Mouse (Mus musculus): ENCODE results near the gene Abca8a. TPM values are rescaled to one million over a fixed set of nuclear protein-coding genes. Genes with fewer than 3 reads are reported as not detected.
"Not testable (repeated sequence)": the region's sequence is repeated elsewhere in the genome, so short reads cannot be mapped to it uniquely, and the experiment has no call there.

The Abca8a gene
- polyA plus RNA-seq, 1 experiment = not detected

DNA sequence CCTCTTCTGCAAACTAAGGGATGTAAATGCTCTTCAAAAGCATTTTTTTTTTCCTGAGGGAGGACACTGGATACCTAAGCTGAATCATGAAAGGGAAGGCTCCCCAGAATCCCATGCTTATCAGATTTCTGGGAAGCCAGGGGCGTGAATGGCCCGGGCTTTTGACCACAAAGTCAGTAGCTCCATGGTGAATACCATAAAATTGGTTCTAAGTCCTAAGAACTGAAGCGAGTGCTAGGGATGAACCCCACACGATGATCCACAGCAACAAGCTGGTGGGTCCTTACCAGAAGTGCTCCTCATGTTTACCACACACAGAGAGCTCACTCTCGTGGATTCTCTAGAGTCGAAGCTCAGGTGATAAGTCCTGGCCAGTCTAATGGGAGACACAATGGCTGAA, 101.8 kb downstream of the Abca8a start:
- 69% methylated on average over 6 of the region's 6 CpGs for WGBS
- Histone ChIP-seq H3K4me1 (ENCODE audit: control insufficient read depth, insufficient read depth, low read length) (peaks cover 3% of the 10 kb centered on the region; the same call in 1 of the 2 replicates), H3K4me3 (ENCODE audit: insufficient read depth, low read depth, low read length) (no peak overlapping the region), H3K27ac (ENCODE audit: insufficient read depth, low read depth, low read length) (no peak overlapping the region)
- TF ChIP-seq CTCF (IDR thresholded peaks at IDR 0.05; ENCODE audit: insufficient read depth, low read depth, low read length) (no peak), POLR2A (IDR thresholded peaks at IDR 0.05; ENCODE audit: insufficient read depth, low read depth, low read length) (no peak)

DNA sequence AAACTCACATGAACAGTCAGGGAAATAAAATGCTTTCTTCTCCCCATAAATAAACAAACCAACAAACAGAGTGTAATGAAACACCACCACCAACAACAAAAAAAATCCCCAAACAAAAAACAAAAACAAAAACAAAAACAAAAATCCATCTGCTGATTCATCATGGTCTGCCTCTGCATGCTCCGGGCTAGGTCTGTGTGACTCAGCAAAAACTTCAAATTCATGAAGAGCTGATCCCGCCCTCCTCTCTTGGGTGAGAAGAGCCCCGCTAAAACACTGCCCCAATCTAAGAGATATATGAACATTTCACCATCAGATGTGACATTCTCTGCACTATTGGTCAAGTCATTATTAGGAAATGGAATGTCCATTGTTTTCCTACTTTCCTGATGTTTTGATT, 104.5 kb downstream of the Abca8a start:
- Histone ChIP-seq H3K4me3 (ENCODE audit: insufficient read depth, low read depth, low read length) (no peak overlapping the region), H3K27ac (ENCODE audit: insufficient read depth, low read depth, low read length) (no peak overlapping the region), H3K4me1 (ENCODE audit: control insufficient read depth, insufficient read depth, low read length) (peaks cover 3% of the 10 kb centered on the region; the same call in 1 of the 2 replicates)
- TF ChIP-seq CTCF (IDR thresholded peaks at IDR 0.05; ENCODE audit: insufficient read depth, low read depth, low read length) (no peak), POLR2A (IDR thresholded peaks at IDR 0.05; ENCODE audit: insufficient read depth, low read depth, low read length) (no peak)
- WGBS = 52% methylated on average over 3 of the region's 3 CpGs

DNA sequence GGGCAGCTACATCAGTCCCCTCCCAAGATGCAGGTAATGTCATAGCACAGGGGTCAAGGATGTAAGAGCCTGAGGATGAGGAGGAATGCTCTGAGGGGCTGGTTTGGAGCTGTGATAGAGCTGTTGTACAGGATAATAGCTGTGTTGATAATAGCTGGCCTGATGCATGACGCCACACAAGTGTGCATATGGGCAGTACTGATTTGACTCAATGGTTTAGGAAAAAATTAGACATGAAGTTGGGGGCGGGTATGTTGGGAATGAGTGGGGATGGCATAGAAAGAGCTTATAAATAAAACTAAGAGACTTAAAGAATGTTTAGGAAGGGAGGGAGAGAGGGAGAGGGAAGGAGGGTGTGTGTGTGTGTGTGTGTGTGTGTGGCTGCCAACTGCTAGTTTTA, 105.5 kb downstream of the Abca8a start:
- H3K27ac ChIP-seq (ENCODE audit: insufficient read depth, low read depth, low read length) = no peak overlapping the region
- H3K4me3 ChIP-seq (ENCODE audit: insufficient read depth, low read depth, low read length) = no peak overlapping the region
- peaks cover 3% of the 10 kb centered on the region; the same call in 1 of the 2 replicates for H3K4me1 ChIP-seq (ENCODE audit: control insufficient read depth, insufficient read depth, low read length)
- 79% methylated on average over 2 of the region's 2 CpGs for WGBS
- TF ChIP-seq CTCF (IDR thresholded peaks at IDR 0.05; ENCODE audit: insufficient read depth, low read depth, low read length) (no peak), POLR2A (IDR thresholded peaks at IDR 0.05; ENCODE audit: insufficient read depth, low read depth, low read length) (no peak)

DNA sequence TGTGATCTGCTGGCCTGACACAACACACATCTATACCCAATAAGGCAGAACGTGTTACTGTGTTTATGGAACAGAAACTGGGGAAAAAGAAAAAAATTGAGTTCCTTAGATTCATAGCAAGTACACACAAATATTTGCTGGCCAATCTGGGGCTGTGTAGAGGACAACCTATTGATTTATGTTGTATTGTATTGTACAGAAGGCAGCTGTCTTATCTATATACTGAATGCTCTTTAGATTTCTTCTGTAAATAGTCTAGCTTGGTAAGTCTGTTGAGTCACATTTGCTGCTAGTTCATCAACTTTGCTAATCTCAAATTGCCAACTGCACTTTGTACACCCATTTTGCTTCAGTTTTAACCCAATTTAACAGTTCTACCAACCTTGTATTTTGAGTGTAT, 107.6 kb downstream of the Abca8a start:
- WGBS = 89% methylated on average over 1 of the region's 1 CpGs
- TF ChIP-seq POLR2A (IDR thresholded peaks at IDR 0.05; ENCODE audit: insufficient read depth, low read depth, low read length) (no peak), CTCF (IDR thresholded peaks at IDR 0.05; ENCODE audit: insufficient read depth, low read depth, low read length) (no peak)
- Histone ChIP-seq H3K4me3 (ENCODE audit: insufficient read depth, low read depth, low read length) (no peak overlapping the region), H3K27ac (ENCODE audit: insufficient read depth, low read depth, low read length) (no peak overlapping the region), H3K4me1 (ENCODE audit: control insufficient read depth, insufficient read depth, low read length) (no peaks in the 10 kb centered on the region)

DNA sequence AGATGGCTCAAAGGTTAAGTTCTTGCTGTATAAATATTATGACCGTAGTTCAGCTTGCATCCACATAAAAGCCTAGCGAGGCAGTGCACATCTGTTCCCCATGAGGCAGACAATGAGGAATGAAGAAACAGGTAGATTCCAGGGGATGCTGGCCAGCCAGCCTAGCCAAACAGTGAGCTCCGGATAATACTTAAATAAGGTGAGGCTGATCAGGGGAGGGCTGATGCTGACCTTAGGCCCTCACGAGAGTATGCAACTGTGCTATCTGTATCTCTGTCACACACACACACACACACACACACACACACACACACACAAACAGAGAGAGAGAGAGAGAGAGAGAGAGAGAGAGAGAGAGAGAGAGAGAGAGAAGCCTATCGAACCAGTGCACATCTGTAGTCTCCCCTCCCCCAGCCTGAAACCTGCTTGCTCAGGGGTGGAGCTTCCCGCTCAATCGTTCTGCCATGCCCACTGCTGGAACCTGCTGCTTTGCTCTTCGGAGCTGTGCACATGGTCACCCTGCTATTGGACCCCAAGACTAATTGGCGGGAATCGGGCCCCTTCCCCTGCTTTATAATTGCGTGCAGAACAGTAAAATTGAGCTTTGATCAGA, 108.2 kb downstream of the Abca8a start:
- H3K4me3 ChIP-seq (ENCODE audit: insufficient read depth, low read depth, low read length); H3K4me1 ChIP-seq (ENCODE audit: control insufficient read depth, insufficient read depth, low read length); H3K27ac ChIP-seq (ENCODE audit: insufficient read depth, low read depth, low read length): not testable (repeated sequence)
- WGBS = 57% methylated on average over 11 of the region's 11 CpGs

DNA sequence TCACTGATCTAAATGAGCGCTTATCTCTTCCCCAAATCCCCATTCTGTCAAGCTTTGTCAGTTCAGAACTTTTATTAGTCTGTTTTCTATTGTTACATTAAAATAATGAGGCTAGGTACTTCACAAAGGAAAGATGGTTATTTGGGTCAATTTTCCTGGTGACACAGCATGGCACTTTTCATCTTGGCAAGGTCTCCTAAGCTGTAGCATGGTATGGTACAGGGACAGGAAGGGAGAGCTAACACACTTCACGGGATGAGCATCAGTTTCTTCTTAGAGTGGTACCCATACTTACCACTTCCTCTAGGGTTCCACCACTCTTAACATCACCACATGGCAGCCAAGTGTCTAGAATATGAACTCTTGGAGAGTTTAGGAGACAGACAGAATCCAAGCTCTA, 113.9 kb downstream of the Abca8a start:
- 97% methylated on average over 2 of the region's 2 CpGs for WGBS
- H3K27ac ChIP-seq (ENCODE audit: insufficient read depth, low read depth, low read length) = no peak overlapping the region
- no peak overlapping the region for H3K4me3 ChIP-seq (ENCODE audit: insufficient read depth, low read depth, low read length)
- TF ChIP-seq CTCF (IDR thresholded peaks at IDR 0.05; ENCODE audit: insufficient read depth, low read depth, low read length) = no peak
- TF ChIP-seq POLR2A (IDR thresholded peaks at IDR 0.05; ENCODE audit: insufficient read depth, low read depth, low read length) = no peak
- H3K4me1 ChIP-seq (ENCODE audit: control insufficient read depth, insufficient read depth, low read length) = no peaks in the 10 kb centered on the region

Other genes starting within 250 kb of the Abca8a start
- gene Abca8b, start 100.1 kb downstream of the Abca8a start, polyA plus RNA-seq (2012; ENCODE audit: insufficient read depth, insufficient read length, low replicate concordance, missing spikeins) = not detected in 2 replicates
- gene Abca9, start 72.2 kb upstream of the Abca8a start, polyA plus RNA-seq (2012; ENCODE audit: insufficient read depth, insufficient read length, low replicate concordance, missing spikeins) = not detected in 2 replicates
- not detected in 2 replicates for gene Abca6, start 155.8 kb upstream of the Abca8a start, polyA plus RNA-seq (2012; ENCODE audit: insufficient read depth, insufficient read length, low replicate concordance, missing spikeins)
- not detected in 2 replicates for gene Abca5, start 241.7 kb upstream of the Abca8a start, polyA plus RNA-seq (2012; ENCODE audit: insufficient read depth, insufficient read length, low replicate concordance, missing spikeins)

Measured in olfactory bulb, adult 2 months (tissue).